ENCODE assay signal across 10 mouse cellular contexts in the genomic region with DNA sequence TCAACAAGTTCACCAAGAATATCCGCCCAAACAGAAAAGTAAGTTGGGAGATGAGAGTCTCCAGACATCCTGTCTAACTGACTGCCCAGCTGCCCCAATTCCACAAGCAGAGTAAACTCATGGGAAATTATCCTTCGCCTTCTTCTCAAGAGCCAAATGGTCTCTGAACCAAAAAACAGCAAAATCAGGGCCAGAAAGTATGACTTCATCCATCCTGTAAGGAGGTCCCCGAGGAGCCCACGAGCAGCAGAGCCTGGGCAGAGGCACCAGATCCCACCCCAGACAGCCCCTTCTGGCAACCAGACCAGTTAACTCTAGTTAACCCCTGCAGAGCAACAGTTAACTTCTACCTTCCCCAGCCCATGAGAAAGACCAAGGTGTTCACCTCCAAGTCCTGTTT. TPM values are rescaled to one million over a fixed set of nuclear protein-coding genes. Genes with fewer than 3 reads are reported as not detected.
A peak's percentile ranks its signal among the peaks of the same experiment; 100 is the strongest.
DNase-seq lines count a peak whose midpoint lies in the region; ATAC-seq and TF ChIP-seq lines count a peak whose summit lies in the region.
"Had no signal": no experiment of that assay in that cellular context is flagged by ENCODE, and none has a peak within 500 bp of the region (broad histone marks: within the 10 kb centered on the region; RNA-seq: fewer than 3 reads in every experiment).

No protein-coding gene starts in this region.

- peaks cover 48% of the 10 kb centered on the region for H3K36me3 ChIP-seq in embryonic facial prominence, embryonic 15.5 days
- peaks cover 46% of the 10 kb centered on the region for H3K36me3 ChIP-seq in heart, embryonic 16.5 days (ENCODE audit: control insufficient read depth, insufficient read depth)
- peaks cover 59% of the 10 kb centered on the region for H3K36me3 ChIP-seq in liver, embryonic 12.5 days

- H3K9me3 ChIP-seq in embryonic facial prominence, embryonic 15.5 days (replicated peaks): peaks cover 12% of the 10 kb centered on the region
- peaks cover 18% of the 10 kb centered on the region for H3K9me3 ChIP-seq in heart, embryonic 16.5 days (replicated peaks; ENCODE audit: control insufficient read depth, low read length)
- H3K9me3 ChIP-seq in liver, embryonic 12.5 days (replicated peaks): peaks cover 16% of the 10 kb centered on the region

- H3K27me3 ChIP-seq in embryonic facial prominence, embryonic 15.5 days: no peaks in the 10 kb centered on the region
- no peaks in the 10 kb centered on the region for H3K27me3 ChIP-seq in heart, embryonic 16.5 days (ENCODE audit: control insufficient read depth, insufficient read depth, low read length)
- H3K27me3 ChIP-seq in liver, embryonic 12.5 days (replicated peaks): 0 out of 2 replicates have a peak, but pooled peaks cover 7% of the 10 kb centered on the region

- intact Hi-C loops in gastrocnemius, adult 2 months (cut with DNase I): no loop called here

- no peak for TF ChIP-seq CTCF in gastrocnemius, adult 2 months (IDR thresholded peaks at IDR 0.05)

- peaks cover 38% of the 10 kb centered on the region for H3K4me1 ChIP-seq in embryonic facial prominence, embryonic 15.5 days
- peaks cover 60% of the 10 kb centered on the region for H3K4me1 ChIP-seq in heart, embryonic 16.5 days (ENCODE audit: control insufficient read depth, insufficient read depth, low read length)
- peaks cover 37% of the 10 kb centered on the region for H3K4me1 ChIP-seq in liver, embryonic 12.5 days

- H3K9ac ChIP-seq in embryonic facial prominence, embryonic 15.5 days: no peak overlapping the region
- peak overlapping the region; percentile 60 for H3K9ac ChIP-seq in heart, embryonic 16.5 days (ENCODE audit: low read length)
- H3K9ac ChIP-seq in liver, embryonic 12.5 days: no peak overlapping the region

- ATAC-seq in embryonic facial prominence, embryonic 15.5 days (ENCODE audit: insufficient number of reproducible peaks, low FRiP score, low TSS enrichment, low read depth): no peak
- no peak for ATAC-seq in heart, embryonic 16.5 days (replicated peaks; ENCODE audit: extremely low read depth, insufficient read depth, low FRiP score)
- no peak for ATAC-seq in liver, embryonic 12.5 days
- no peak for ATAC-seq in frontal cortex, adult (ENCODE audit: low TSS enrichment)

- DNase-seq in gastrocnemius, adult 2 months: peak; percentile 60
- no peak for DNase-seq in gastrocnemius, postnatal 10 days
- DNase-seq in kidney, postnatal 4 days: no peak
- no peak for DNase-seq in ovary, postnatal 36 days (ENCODE audit: low spot score)
- DNase-seq: adrenal gland, postnatal 25 days; kidney, adult 11 months had no signal

- H3K4me2 ChIP-seq in embryonic facial prominence, embryonic 15.5 days (replicated peaks): no peak overlapping the region
- peak overlapping the region; percentile 63 for H3K4me2 ChIP-seq in heart, embryonic 16.5 days (ENCODE audit: low read depth, low read length)
- H3K4me2 ChIP-seq in liver, embryonic 12.5 days: no peak overlapping the region

- peak overlapping the region; percentile 96 for H3K27ac ChIP-seq in gastrocnemius, adult 2 months
- H3K27ac ChIP-seq in embryonic facial prominence, embryonic 15.5 days (replicated peaks): peak overlapping the region; percentile 87
- H3K27ac ChIP-seq in heart, embryonic 16.5 days (ENCODE audit: low read length): peak overlapping the region; percentile 99
- peak overlapping the region; percentile 64; the same call in 1 of the 2 replicates for H3K27ac ChIP-seq in liver, embryonic 12.5 days

- H3K4me3 ChIP-seq in gastrocnemius, adult 2 months: no peak overlapping the region
- no peak overlapping the region for H3K4me3 ChIP-seq in embryonic facial prominence, embryonic 15.5 days (replicated peaks)
- H3K4me3 ChIP-seq in heart, embryonic 16.5 days (ENCODE audit: low read length): no peak overlapping the region
- H3K4me3 ChIP-seq in liver, embryonic 12.5 days: no peak overlapping the region

- 44% methylated on average over 4 of the region's 4 CpGs for WGBS in embryonic facial prominence, embryonic 15.5 days
- 37% methylated on average over 4 of the region's 4 CpGs for WGBS in heart, embryonic 16.5 days
- WGBS in liver, embryonic 12.5 days (ENCODE audit: insufficient replicate concordance): 64% methylated on average over 4 of the region's 4 CpGs

RNA-seq across cellular contexts. Expression of gene Igf2r, which starts 29.9 kb away (rescaled TPM):
- total RNA-seq in gastrocnemius, adult 2 months (2021): 10 to 100 TPM; 36.9 to 46.7 TPM
- 100 to 1,000 TPM in 1 of 2 experiments, 10 to 100 TPM in 1; 92.0 to 114 TPM for total RNA-seq in gastrocnemius, postnatal 10 days (2021)
- 39.8 and 44.2 TPM in 2 replicates for polyA plus RNA-seq in embryonic facial prominence, embryonic 15.5 days (2015; fragmentation: Nextera tagmentation; extraction: Ambion mirVana)
- polyA plus RNA-seq in heart, embryonic 16.5 days (2015; fragmentation: Nextera tagmentation; extraction: Ambion mirVana): 98.0 and 133 TPM in 2 replicates
- 24.7 and 25.3 TPM in 2 replicates for polyA plus RNA-seq in liver, embryonic 12.5 days (2016; fragmentation: Nextera tagmentation; extraction: Ambion mirVana)
